Mouse (Mus musculus) lung, adult 2 months (tissue): Measurements from ENCODE around the gene Cdkn1c.

Experiments used
- CTCF ChIP-seq: fragments of 200-500 bp; IDR thresholded peaks from 2 replicates; pipeline ENCODE4 v1.5.1; 2011; ENCODE audit warnings: mild to moderate bottlenecking, low read length, control low read depth; ENCODE audit not compliant: insufficient read depth
- POLR2A ChIP-seq: fragments of 200-500 bp; IDR thresholded peaks from 2 replicates; pipeline ENCODE4 v1.6.1; 2011; ENCODE audit warnings: low read depth, mild to moderate bottlenecking, control low read depth, low read length, borderline replicate concordance; ENCODE audit errors: extremely low read depth

- TF ChIP-seq CTCF (no peak), POLR2A (no peak)
Measured at GRCm38 (mm10) chr7:143428814-143429499, 31.9 kb downstream of the Cdkn1c start.
